Mouse (Mus musculus): Measurements from ENCODE around the gene Jund.

DNA sequence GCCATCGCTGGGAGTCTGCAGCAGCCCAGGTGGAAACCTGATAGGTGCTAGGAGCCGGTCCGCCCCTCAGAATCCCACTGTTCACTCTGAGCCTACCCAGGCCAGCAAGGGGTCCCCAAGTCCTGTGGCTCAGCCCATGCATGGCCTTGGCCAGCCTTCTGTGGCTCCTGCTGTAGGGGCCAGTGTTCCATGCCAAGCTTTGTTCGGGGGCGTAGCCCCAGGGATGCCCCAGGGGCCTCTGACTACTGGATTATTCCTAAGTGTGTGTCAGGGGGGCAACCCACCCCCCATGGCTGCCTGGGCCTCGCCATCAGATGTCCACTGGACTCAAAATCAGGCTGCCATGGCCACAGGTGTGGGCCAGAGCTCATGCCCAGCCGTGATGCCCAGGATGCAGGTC, 15.2 kb downstream of the Jund start:
- no peak for TF ChIP-seq RCOR1 (conservative IDR thresholded peaks at IDR 0.05; ENCODE audit: low read depth, low read length)
- TF ChIP-seq E2F4 (IDR thresholded peaks at IDR 0.05; ENCODE audit: insufficient replicate concordance, low read depth, low read length) = no peak

Data from CH12.LX (cell line).